Mouse (Mus musculus) hindbrain, embryonic 15.5 days (tissue): ENCODE measurements around the gene Gsg1l. TPM values are rescaled to one million over a fixed set of nuclear protein-coding genes. Genes with fewer than 3 reads are reported as not detected.
A peak's percentile ranks its signal among the peaks of the same experiment; 100 is the strongest.

Source experiments
- ATAC-seq: fragments of 200-750 bp; cut with Nextera tagmentation; 2 replicates; pipeline ENCODE4 v1.8.0; 2017; ENCODE audit warnings: low read depth, moderate number of reproducible peaks, moderate TSS enrichment; ENCODE audit not compliant: low FRiP score
- H3K27ac ChIP-seq: fragments of 300-500 bp; sonication (generic); replicated peaks from 2 replicates; pipeline ENCODE4 v1.5.1; 2015; ENCODE audit warnings: mild to moderate bottlenecking, inconsistent platforms
- H3K27me3 ChIP-seq: fragments of 300-500 bp; sonication (generic); 2 replicates; pipeline ENCODE4 v1.6.1; 2015; ENCODE audit warnings: control low read depth, inconsistent platforms
- H3K36me3 ChIP-seq: fragments of 300-500 bp; sonication (generic); 2 replicates; pipeline ENCODE4 v1.6.1; 2015; ENCODE audit warnings: control low read depth, inconsistent platforms
- H3K4me1 ChIP-seq: fragments of 300-500 bp; sonication (generic); replicated peaks from 2 replicates; pipeline ENCODE4 v1.6.1; 2015; ENCODE audit warnings: control low read depth, inconsistent platforms
- H3K4me2 ChIP-seq: fragments of 300-500 bp; sonication (generic); 2 replicates; pipeline ENCODE4 v1.6.1; 2015; ENCODE audit warnings: moderate library complexity, mild to moderate bottlenecking, inconsistent platforms
- H3K4me3 ChIP-seq: fragments of 300-500 bp; sonication (generic); 2 replicates; pipeline ENCODE4 v1.5.1; 2015; ENCODE audit warnings: mild to moderate bottlenecking, inconsistent platforms
- H3K9ac ChIP-seq: fragments of 300-500 bp; sonication (generic); 2 replicates; pipeline ENCODE4 v1.6.1; 2015; ENCODE audit warnings: inconsistent platforms
- H3K9me3 ChIP-seq: fragments of 300-500 bp; sonication (generic); 2 replicates; pipeline ENCODE4 v1.6.1; 2016; ENCODE audit warnings: control low read depth, inconsistent platforms
- WGBS: fragments of 180-500 bp; shearing (Covaris S2); methylation state at CpG from one replicate; pipeline ENCODE4 v1.1.7; 2015; 5-methylcytosine and 5-hydroxymethylcytosine counted together
- polyA plus RNA-seq: library from polyadenylated mRNA; unstranded; fragments of >200 nt; fragmentation: Nextera tagmentation; extraction: Ambion mirVana; gene quantifications from 2 replicates; pipeline ENCODE4 v1.2.1, GENCODE M21; 2015

Gsg1l gene
- polyA plus RNA-seq, 1 experiment from 2014 or later, result 18.4 TPM

- H3K4me3 ChIP-seq, result no peak overlapping the region
- peak; percentile 47 for ATAC-seq
- WGBS, result 19% methylated on average over 2 of the region's 2 CpGs
- H3K4me2 ChIP-seq, result no peak overlapping the region
- no peaks in the 10 kb centered on the region for H3K36me3 ChIP-seq
- peak overlapping the region; percentile 62 for H3K27ac ChIP-seq
- no peaks in the 10 kb centered on the region for H3K27me3 ChIP-seq
- H3K4me1 ChIP-seq, result peaks cover 25% of the 10 kb centered on the region
- H3K9me3 ChIP-seq, result no peaks in the 10 kb centered on the region
- no peak overlapping the region for H3K9ac ChIP-seq
Measured at GRCm38 (mm10) chr7:125991846-125992245, 90.4 kb downstream of the Gsg1l start.

- ATAC-seq, result no peak
- H3K9me3 ChIP-seq, result no peaks in the 10 kb centered on the region
- H3K4me2 ChIP-seq, result no peak overlapping the region
- 66% methylated on average over 7 of the region's 7 CpGs for WGBS
- no peaks in the 10 kb centered on the region for H3K36me3 ChIP-seq
- H3K9ac ChIP-seq, result no peak overlapping the region
- H3K27me3 ChIP-seq, result no peaks in the 10 kb centered on the region
- no peak overlapping the region for H3K4me3 ChIP-seq
- peaks cover 25% of the 10 kb centered on the region for H3K4me1 ChIP-seq
- no peak overlapping the region for H3K27ac ChIP-seq
Measured at GRCm38 (mm10) chr7:125989969-125990368, 92.2 kb downstream of the Gsg1l start.

- no peak overlapping the region for H3K4me2 ChIP-seq
- H3K4me1 ChIP-seq, result peaks cover 26% of the 10 kb centered on the region
- no peak for ATAC-seq
- H3K9ac ChIP-seq, result no peak overlapping the region
- no peaks in the 10 kb centered on the region for H3K36me3 ChIP-seq
- H3K9me3 ChIP-seq, result no peaks in the 10 kb centered on the region
- WGBS, result 18% methylated on average over 4 of the region's 4 CpGs
- no peaks in the 10 kb centered on the region for H3K27me3 ChIP-seq
- H3K27ac ChIP-seq, result no peak overlapping the region
- H3K4me3 ChIP-seq, result no peak overlapping the region
Measured at GRCm38 (mm10) chr7:125989489-125989888, 92.7 kb downstream of the Gsg1l start.

- H3K27me3 ChIP-seq, result no peaks in the 10 kb centered on the region
- no peaks in the 10 kb centered on the region for H3K36me3 ChIP-seq
- ATAC-seq, result no peak
- H3K4me1 ChIP-seq, result peaks cover 37% of the 10 kb centered on the region
- no peak overlapping the region for H3K9ac ChIP-seq
- no peak overlapping the region for H3K4me2 ChIP-seq
- WGBS, result 71% methylated on average over 3 of the region's 3 CpGs
- H3K9me3 ChIP-seq, result no peaks in the 10 kb centered on the region
- no peak overlapping the region for H3K27ac ChIP-seq
- H3K4me3 ChIP-seq, result no peak overlapping the region
Measured at GRCm38 (mm10) chr7:125988326-125988725, 93.9 kb downstream of the Gsg1l start.

GRCm38 (mm10) chr7:125987117-125987516 is 95.1 kb downstream of the Gsg1l start:
- H3K4me2 ChIP-seq, result no peak overlapping the region
- no peak for ATAC-seq
- H3K9ac ChIP-seq, result no peak overlapping the region
- 81% methylated on average over 3 of the region's 3 CpGs for WGBS
- H3K9me3 ChIP-seq, result no peaks in the 10 kb centered on the region
- no peak overlapping the region for H3K4me3 ChIP-seq
- H3K36me3 ChIP-seq, result no peaks in the 10 kb centered on the region
- peaks cover 36% of the 10 kb centered on the region for H3K4me1 ChIP-seq
- H3K27ac ChIP-seq, result no peak overlapping the region
- no peaks in the 10 kb centered on the region for H3K27me3 ChIP-seq

GRCm38 (mm10) chr7:125985565-125985964 is 96.6 kb downstream of the Gsg1l start:
- no peak overlapping the region for H3K9ac ChIP-seq
- H3K27ac ChIP-seq, result no peak overlapping the region
- H3K9me3 ChIP-seq, result no peaks in the 10 kb centered on the region
- no peaks in the 10 kb centered on the region for H3K27me3 ChIP-seq
- no peak overlapping the region for H3K4me3 ChIP-seq
- H3K36me3 ChIP-seq, result no peaks in the 10 kb centered on the region
- H3K4me1 ChIP-seq, result peaks cover 28% of the 10 kb centered on the region
- ATAC-seq, result no peak
- no peak overlapping the region for H3K4me2 ChIP-seq
- WGBS, result 75% methylated on average over 10 of the region's 10 CpGs

GRCm38 (mm10) chr7:125983902-125984841 is 98.0 kb downstream of the Gsg1l start:
- H3K27ac ChIP-seq, result 0 out of 2 replicates have a peak overlapping the region, but pooled peaks have one; percentile 34
- peak; percentile 25; the same call in 1 of the 2 replicates for ATAC-seq
- no peak overlapping the region for H3K9ac ChIP-seq
- 27% methylated on average over 12 of the region's 12 CpGs for WGBS
- H3K36me3 ChIP-seq, result no peaks in the 10 kb centered on the region
- no peak overlapping the region for H3K4me3 ChIP-seq
- H3K4me1 ChIP-seq, result peaks cover 21% of the 10 kb centered on the region
- H3K9me3 ChIP-seq, result no peaks in the 10 kb centered on the region
- H3K27me3 ChIP-seq, result no peaks in the 10 kb centered on the region
- no peak overlapping the region for H3K4me2 ChIP-seq

- H3K4me3 ChIP-seq, result no peak overlapping the region
- no peak for ATAC-seq
- H3K27ac ChIP-seq, result no peak overlapping the region
- H3K9ac ChIP-seq, result no peak overlapping the region
- no peaks in the 10 kb centered on the region for H3K27me3 ChIP-seq
- no peaks in the 10 kb centered on the region for H3K36me3 ChIP-seq
- H3K9me3 ChIP-seq, result no peaks in the 10 kb centered on the region
- peaks cover 12% of the 10 kb centered on the region for H3K4me1 ChIP-seq
- 77% methylated on average over 8 of the region's 8 CpGs for WGBS
- H3K4me2 ChIP-seq, result no peak overlapping the region
Measured at GRCm38 (mm10) chr7:125979591-125979990, 102.6 kb downstream of the Gsg1l start.

GRCm38 (mm10) chr7:125976695-125977094 is 105.5 kb downstream of the Gsg1l start:
- Histone ChIP-seq H3K27ac (no peak overlapping the region), H3K36me3 (no peaks in the 10 kb centered on the region), H3K27me3 (no peaks in the 10 kb centered on the region), H3K9me3 (no peaks in the 10 kb centered on the region), H3K4me2 (no peak overlapping the region), H3K4me3 (no peak overlapping the region), H3K4me1 (peaks cover 13% of the 10 kb centered on the region), H3K9ac (no peak overlapping the region)
- ATAC-seq, result no peak
- WGBS, result 85% methylated on average over 9 of the region's 9 CpGs

GRCm38 (mm10) chr7:125975414-125975813 is 106.8 kb downstream of the Gsg1l start:
- Histone ChIP-seq H3K9me3 (no peaks in the 10 kb centered on the region), H3K36me3 (no peaks in the 10 kb centered on the region)
- 77% methylated on average over 6 of the region's 6 CpGs for WGBS

GRCm38 (mm10) chr7:125973874-125974273 is 108.3 kb downstream of the Gsg1l start:
- Histone ChIP-seq H3K4me1 (peaks cover 14% of the 10 kb centered on the region), H3K4me2 (no peak overlapping the region), H3K9ac (no peak overlapping the region), H3K36me3 (no peaks in the 10 kb centered on the region), H3K27me3 (no peaks in the 10 kb centered on the region), H3K4me3 (no peak overlapping the region), H3K9me3 (no peaks in the 10 kb centered on the region), H3K27ac (no peak overlapping the region)
- ATAC-seq, result no peak
- 64% methylated on average over 4 of the region's 4 CpGs for WGBS

More at GRCm38 (mm10) chr7:125975414-125975813, 106.8 kb downstream of the Gsg1l start:
- H3K4me3 ChIP-seq, result no peak overlapping the region
- no peak overlapping the region for H3K4me2 ChIP-seq
- H3K9ac ChIP-seq, result no peak overlapping the region
- H3K27me3 ChIP-seq, result no peaks in the 10 kb centered on the region
- H3K27ac ChIP-seq, result no peak overlapping the region
- H3K4me1 ChIP-seq, result peaks cover 14% of the 10 kb centered on the region
- ATAC-seq, result no peak

- no peak for ATAC-seq
- 55% methylated on average over 6 of the region's 6 CpGs for WGBS
- H3K9ac ChIP-seq, result no peak overlapping the region
Measured at GRCm38 (mm10) chr7:125972776-125973175, 109.4 kb downstream of the Gsg1l start.

More at GRCm38 (mm10) chr7:125972776-125973175, 109.4 kb downstream of the Gsg1l start:
- Histone ChIP-seq H3K4me3 (no peak overlapping the region), H3K27ac (0 out of 2 replicates have a peak overlapping the region, but pooled peaks have one; percentile 35), H3K4me1 (peaks cover 14% of the 10 kb centered on the region), H3K4me2 (no peak overlapping the region), H3K9me3 (no peaks in the 10 kb centered on the region), H3K27me3 (no peaks in the 10 kb centered on the region), H3K36me3 (no peaks in the 10 kb centered on the region)
